Mouse (Mus musculus) heart, embryonic 11.5 days (tissue): ENCODE measurements around the gene Ascc1. TPM values are rescaled to one million over a fixed set of nuclear protein-coding genes. Genes with fewer than 3 reads are reported as not detected.
"Not testable (repeated sequence)": the region's sequence is repeated elsewhere in the genome, so short reads cannot be mapped to it uniquely, and the experiment has no call there.

Source experiments
- ATAC-seq: fragments of 200-750 bp; cut with Nextera tagmentation; replicated peaks from 2 replicates; pipeline ENCODE4 v1.8.0; 2017; ENCODE audit warnings: moderate library complexity; ENCODE audit not compliant: insufficient number of reproducible peaks, low FRiP score, low TSS enrichment
- H3K27ac ChIP-seq: fragments of 300-500 bp; sonication (generic); 2 replicates; pipeline ENCODE4 v1.5.1; 2014; ENCODE audit warnings: mild to moderate bottlenecking, low read depth, low read length
- H3K27me3 ChIP-seq: fragments of 300-500 bp; sonication (generic); 2 replicates; pipeline ENCODE4 v1.6.1; 2014; ENCODE audit warnings: mild to moderate bottlenecking, low read length, mixed read lengths; ENCODE audit not compliant: control insufficient read depth, insufficient read depth
- H3K36me3 ChIP-seq: fragments of 300-500 bp; sonication (generic); 2 replicates; pipeline ENCODE4 v1.6.1; 2014; ENCODE audit warnings: mild to moderate bottlenecking, low read length, moderate library complexity, mixed read lengths; ENCODE audit not compliant: control insufficient read depth, insufficient read depth
- H3K4me1 ChIP-seq: fragments of 300-500 bp; sonication (generic); 2 replicates; pipeline ENCODE4 v1.6.1; 2014; ENCODE audit warnings: low read length; ENCODE audit not compliant: control insufficient read depth, insufficient read depth
- H3K4me2 ChIP-seq: fragments of 300-500 bp; sonication (generic); 2 replicates; pipeline ENCODE4 v1.6.1; 2014; ENCODE audit warnings: mild to moderate bottlenecking, moderate library complexity
- H3K4me3 ChIP-seq: fragments of 300-500 bp; sonication (generic); 2 replicates; pipeline ENCODE4 v1.5.1; 2014; ENCODE audit warnings: low read depth, low read length
- H3K9ac ChIP-seq: fragments of 300-500 bp; sonication (generic); 2 replicates; pipeline ENCODE4 v1.6.1; 2014; ENCODE audit warnings: mild to moderate bottlenecking, low read depth, low read length, moderate library complexity
- H3K9me3 ChIP-seq: fragments of 300-500 bp; sonication (generic); replicated peaks from 2 replicates; pipeline ENCODE4 v1.6.1; 2016; ENCODE audit warnings: low read length; ENCODE audit not compliant: control insufficient read depth
- WGBS: fragments of 180-500 bp; shearing (Covaris S2); extraction: QIAGEN DNeasy Blood & Tissue Kit; methylation state at CpG from one replicate; pipeline ENCODE4 v1.1.7; 2014; ENCODE audit not compliant: insufficient replicate concordance; 5-methylcytosine and 5-hydroxymethylcytosine counted together
- microRNA-seq: library from miRNA; unstranded; fragments of <30 nt; microRNA quantifications from one replicate; pipeline ENCODE4, GENCODE M21; 2016; ENCODE audit warnings: borderline number of aligned reads
- polyA plus RNA-seq: library from polyadenylated mRNA; unstranded; fragments of >200 nt; fragmentation: Nextera tagmentation; extraction: Ambion mirVana; gene quantifications from 2 replicates; pipeline ENCODE4 v1.2.1, GENCODE M21; 2014

Gene Ascc1
- polyA plus RNA-seq, 1 experiment from 2014 or later, result 36.2 TPM

GRCm38 (mm10) chr10:60147510-60148047 is 145.0 kb downstream of the Ascc1 start:
- H3K9me3 ChIP-seq, H3K9ac ChIP-seq, H3K4me2 ChIP-seq, H3K4me3 ChIP-seq, H3K36me3 ChIP-seq, H3K27ac ChIP-seq, H3K27me3 ChIP-seq, ATAC-seq, H3K4me1 ChIP-seq: not testable (repeated sequence)
- WGBS, result 54% methylated on average over 10 of the region's 10 CpGs

GRCm38 (mm10) chr10:60148087-60148486 is 145.5 kb downstream of the Ascc1 start:
- Histone ChIP-seq H3K27ac (no peak overlapping the region), H3K9me3 (no peaks in the 10 kb centered on the region), H3K36me3 (no peaks in the 10 kb centered on the region), H3K27me3 (peaks cover 2% of the 10 kb centered on the region; the same call in 1 of the 2 replicates), H3K4me2 (no peak overlapping the region), H3K4me1 (no peaks in the 10 kb centered on the region), H3K9ac (no peak overlapping the region), H3K4me3 (no peak overlapping the region)
- WGBS, result 6% methylated on average over 5 of the region's 5 CpGs
- ATAC-seq, result no peak

Small RNAs within 50 kb of the gene (microRNA-seq; reads per million reads assigned to microRNA genes)
- gene Mir6906, result not detected

Other genes starting within 250 kb of the Ascc1 start
- gene Dnajb12, start 123.2 kb upstream of the Ascc1 start, polyA plus RNA-seq, result 30.3 and 31.3 TPM in 2 replicates
- 1.9 and 3.4 TPM in 2 replicates for gene Ddit4, start 51.0 kb upstream of the Ascc1 start, polyA plus RNA-seq
- 70.6 and 84.1 TPM in 2 replicates for gene Anapc16, start 330 bp downstream of the Ascc1 start, polyA plus RNA-seq
- gene Spock2, start 103.4 kb downstream of the Ascc1 start, polyA plus RNA-seq, result 1.2 and 1.3 TPM in 2 replicates
- gene Chst3, start 216.5 kb downstream of the Ascc1 start, polyA plus RNA-seq, result 0.57 and 0.73 TPM in 2 replicates